Mouse (Mus musculus): ENCODE data around the gene Sh2d3c.

- no peak for TF ChIP-seq CTCF (IDR thresholded peaks at IDR 0.05; ENCODE audit: insufficient read depth, low read depth, low read length)
- no peak for TF ChIP-seq POLR2A (IDR thresholded peaks at IDR 0.05; ENCODE audit: insufficient read depth, low read depth, low read length)
Measured at GRCm38 (mm10) chr2:32676821-32677220, 44.0 kb upstream of the Sh2d3c start.

Data from olfactory bulb, adult 2 months (tissue).